7 mouse cellular contexts compared by ENCODE assay signal in the genomic region with DNA sequence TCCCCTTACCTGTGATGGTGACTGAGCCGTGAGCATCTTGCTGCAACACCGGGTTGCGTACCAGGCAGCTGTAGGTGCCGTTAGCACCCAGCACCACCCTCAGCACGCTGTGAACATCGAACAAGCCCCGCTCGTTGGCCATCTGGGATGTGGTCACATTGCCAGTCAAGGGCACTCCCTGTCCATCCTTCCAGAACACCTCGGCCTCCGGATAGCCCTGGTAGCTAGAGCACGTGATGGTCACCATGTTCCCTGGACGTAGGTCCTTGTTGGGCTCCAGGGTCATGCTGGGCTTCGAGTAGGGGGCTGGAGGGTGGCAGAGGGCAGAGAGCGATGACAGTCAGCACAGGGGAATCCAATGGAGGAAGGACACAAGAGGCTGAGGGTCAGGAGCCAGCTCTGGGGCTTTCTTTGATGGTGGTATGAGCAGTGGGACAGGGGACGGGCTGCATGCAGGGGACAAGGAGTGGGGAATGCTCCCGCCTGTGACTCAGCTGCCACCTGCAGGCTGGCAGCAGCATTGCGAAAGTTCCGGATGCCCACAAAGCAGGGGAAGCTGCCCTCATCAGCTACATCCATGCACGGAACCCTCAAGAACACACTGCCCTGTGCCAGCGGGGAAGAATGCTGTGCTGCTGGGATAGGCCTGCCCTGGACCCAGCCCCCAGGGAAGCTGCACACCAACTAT.
A peak's percentile ranks its signal among the peaks of the same experiment; 100 is the strongest.
DNase-seq lines count a peak whose midpoint lies in the region.

No protein-coding gene starts in this region.

- peak; percentile 46 for DNase-seq in layer of hippocampus, adult 11-12 months (ENCODE audit: low spot score)
- DNase-seq in layer of hippocampus, adult 9-10 months (ENCODE audit: low spot score), result no peak
- peak; percentile 62 for DNase-seq in MN1 (ENCODE audit: low spot score)
- peak; percentile 66 for DNase-seq in embryo, embryonic 10.5 days (ENCODE audit: low spot score)
- peak; percentile 29 for DNase-seq in induced T-regulatory cell, adult 2 months (ENCODE audit: low read depth)
- DNase-seq in neural tube, embryonic 10.5 days (ENCODE audit: extremely low spot score, low spot score), result peak; percentile 34
- DNase-seq in urinary bladder, postnatal 25 days (ENCODE audit: low spot score), result no peak

Comparison
In these comparisons a context has a peak if more than half of its experiments do, and no peak if none do; other contexts are left out.
1. DNase-seq: peak in layer of hippocampus, adult 11-12 months (single experiment), MN1 (single experiment), embryo, embryonic 10.5 days (single experiment), induced T-regulatory cell, adult 2 months (single experiment) and neural tube, embryonic 10.5 days (single experiment); none in layer of hippocampus, adult 9-10 months (single experiment) and urinary bladder, postnatal 25 days (single experiment).